Mouse (Mus musculus) gastrocnemius, postnatal 36 days (tissue): ENCODE data around the gene Mansc1. TPM values are rescaled to one million over a fixed set of nuclear protein-coding genes. Genes with fewer than 3 reads are reported as not detected.
A peak's percentile ranks its signal among the peaks of the same experiment; 100 is the strongest.

ENCODE experiments used
- DNase-seq, 2 experiments: peaks; one replicate each; pipeline ENCODE4 v3.0.0; 2022
- intact Hi-C: fragments of 180-260 bp; cut with DNase I; formaldehyde crosslinking; loops from one replicate; pipeline ENCODE4 v1.15.1; 2025
- total RNA-seq, 2 experiments: library from RNA; stranded (reverse); gene quantifications; 2 replicates each; pipeline ENCODE4 v1.2.3; 2021

Mansc1 gene
- total RNA-seq, 2 experiments from 2014 or later = 0.96 to 1.1 TPM

GRCm38 (mm10) chr6:134605196-134605595 is 27.1 kb downstream of the Mansc1 start:
- intact Hi-C loops = loop anchor here (5.0 kb wide), 2 partner anchors 38 to 133 kb away; partner anchors contain the start of gene Lrp6
- DNase-seq = no peak

GRCm38 (mm10) chr6:134602371-134603003 is 29.8 kb downstream of the Mansc1 start:
- intact Hi-C loops = no loop called here
- DNase-seq = no peak

- DNase-seq = no peak
- intact Hi-C loops = no loop called here
Observed at GRCm38 (mm10) chr6:134601766-134602165, 30.5 kb downstream of the Mansc1 start.

GRCm38 (mm10) chr6:134601130-134601529 is 31.2 kb downstream of the Mansc1 start:
- no peak for DNase-seq
- intact Hi-C loops = no loop called here

- intact Hi-C loops = no loop called here
Observed at GRCm38 (mm10) chr6:134599239-134599638, 33.0 kb downstream of the Mansc1 start.

GRCm38 (mm10) chr6:134597651-134598229 is 34.5 kb downstream of the Mansc1 start:
- no peak for DNase-seq
- intact Hi-C loops = no loop called here

More at GRCm38 (mm10) chr6:134599239-134599638, 33.0 kb downstream of the Mansc1 start:
- DNase-seq = no peak

GRCm38 (mm10) chr6:134594569-134595442 is 37.5 kb downstream of the Mansc1 start:
- intact Hi-C loops = no loop called here
- DNase-seq = no peak

- DNase-seq = no peak
- intact Hi-C loops = no loop called here
Observed at GRCm38 (mm10) chr6:134591614-134592013, 40.7 kb downstream of the Mansc1 start.

GRCm38 (mm10) chr6:134586241-134586640 is 46.0 kb downstream of the Mansc1 start:
- intact Hi-C loops = no loop called here
- no peak for DNase-seq

- intact Hi-C loops = no loop called here
- no peak for DNase-seq
Observed at GRCm38 (mm10) chr6:134584616-134585015, 47.7 kb downstream of the Mansc1 start.

- intact Hi-C loops = no loop called here
- no peak for DNase-seq
Observed at GRCm38 (mm10) chr6:134582110-134582509, 50.2 kb downstream of the Mansc1 start.

GRCm38 (mm10) chr6:134579506-134579905 is 52.8 kb downstream of the Mansc1 start:
- intact Hi-C loops = no loop called here
- no peak for DNase-seq

GRCm38 (mm10) chr6:134578039-134578438 is 54.2 kb downstream of the Mansc1 start:
- intact Hi-C loops = no loop called here

GRCm38 (mm10) chr6:134575288-134575741 is 57.0 kb downstream of the Mansc1 start:
- no peak for DNase-seq
- intact Hi-C loops = no loop called here

More at GRCm38 (mm10) chr6:134578039-134578438, 54.2 kb downstream of the Mansc1 start:
- no peak for DNase-seq

GRCm38 (mm10) chr6:134567986-134568556 is 64.2 kb downstream of the Mansc1 start:
- DNase-seq = no peak
- intact Hi-C loops = loop anchor here (5.0 kb wide), 2 partner anchors 39 to 56 kb away; no protein-coding TSS in a partner anchor

- DNase-seq = peak; percentile 74 to 84
- intact Hi-C loops = loop anchor here (5.0 kb wide), 2 partner anchors 40 to 55 kb away; no protein-coding TSS in a partner anchor
Observed at GRCm38 (mm10) chr6:134566818-134567485, 65.3 kb downstream of the Mansc1 start, which contains the start of gene Lrp6. Gene Lrp6, minus strand, starts transcription at chr6:134566965.

GRCm38 (mm10) chr6:134566248-134566817 is 66.0 kb downstream of the Mansc1 start:
- peak in 1 of 2 experiments; percentile 17 for DNase-seq

GRCm38 (mm10) chr6:134565606-134566247 is 66.6 kb downstream of the Mansc1 start:
- DNase-seq = peak in 1 of 2 experiments; percentile 21
- intact Hi-C loops = loop anchor here (5.0 kb wide), 2 partner anchors 42 to 53 kb away; no protein-coding TSS in a partner anchor

More at GRCm38 (mm10) chr6:134566248-134566817, 66.0 kb downstream of the Mansc1 start:
- intact Hi-C loops = loop anchor here (5.0 kb wide), 2 partner anchors 41 to 54 kb away; no protein-coding TSS in a partner anchor

- no peak for DNase-seq
- intact Hi-C loops = no loop called here
Observed at GRCm38 (mm10) chr6:134564539-134564938, 67.7 kb downstream of the Mansc1 start.
